Mouse (Mus musculus) c-Kit-negative CD71-positive TER-119-positive erythroid progenitor cells, embryonic 14.5 days (primary cell): ENCODE measurements around the gene Tex264.
A peak's percentile ranks its signal among the peaks of the same experiment; 100 is the strongest.
"Not testable (repeated sequence)": the region's sequence is repeated elsewhere in the genome, so short reads cannot be mapped to it uniquely, and the experiment has no call there.

Experiments
- DNase-seq: peaks from one replicate; pipeline ENCODE4 v3.0.0-alpha.2; 2013; ENCODE audit warnings: low read depth, low spot score

The Tex264 gene

DNA sequence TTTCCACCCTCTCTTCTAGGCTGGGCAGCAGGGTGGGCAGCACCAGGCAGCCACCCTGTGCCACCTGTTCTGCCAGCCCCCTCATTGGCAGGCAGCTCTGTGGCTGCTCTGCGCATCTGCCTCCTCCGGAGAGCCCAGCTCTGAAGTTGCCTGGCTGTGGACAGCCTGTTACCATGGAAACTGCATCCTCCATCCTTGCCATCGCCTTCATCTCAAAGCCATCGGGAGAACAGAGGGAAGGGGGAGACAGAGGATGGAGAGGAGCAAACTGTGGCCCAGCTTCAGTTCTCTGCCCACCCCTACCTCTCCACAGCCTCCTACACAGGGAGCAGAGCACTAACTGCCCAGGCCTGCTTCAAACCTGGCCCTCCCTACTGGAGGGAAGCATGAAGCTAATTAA, 21.3 kb downstream of the Tex264 start:
- DNase-seq: no peak

- no peak for DNase-seq
These were observed 22.5 kb downstream of the Tex264 start for GRCm38 (mm10) chr9:106663200-106663599.

- no peak for DNase-seq
These were observed 25.8 kb downstream of the Tex264 start for GRCm38 (mm10) chr9:106659935-106660334.

- no peak for DNase-seq
These were observed 26.3 kb downstream of the Tex264 start for GRCm38 (mm10) chr9:106659441-106659840.

DNA sequence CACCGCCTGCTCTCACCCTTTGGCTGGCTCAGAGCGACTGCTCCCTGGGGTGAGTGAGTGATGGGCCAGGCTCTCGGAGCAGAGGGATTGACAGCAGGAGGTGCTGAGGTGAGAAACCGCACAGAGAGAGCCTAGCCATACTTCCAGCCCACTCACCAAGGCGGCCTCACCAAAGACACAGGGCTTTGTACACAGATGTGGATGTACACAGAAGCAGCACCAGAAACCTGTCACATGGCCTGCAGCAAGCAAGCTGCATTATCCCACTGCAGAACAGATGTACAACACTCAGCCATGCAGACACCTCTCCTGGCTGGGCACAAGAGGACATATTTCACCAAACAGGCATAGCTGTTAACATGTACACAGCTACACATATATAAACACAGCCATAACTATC, 28.1 kb downstream of the Tex264 start:
- DNase-seq: no peak

GRCm38 (mm10) chr9:106656820-106657219, 28.9 kb downstream of the Tex264 start:
- no peak for DNase-seq

- no peak for DNase-seq
These were observed 29.6 kb downstream of the Tex264 start, which contains the start of gene Grm2 for GRCm38 (mm10) chr9:106655884-106656720. Gene Grm2, minus strand, starts transcription at chr9:106656082.

DNA sequence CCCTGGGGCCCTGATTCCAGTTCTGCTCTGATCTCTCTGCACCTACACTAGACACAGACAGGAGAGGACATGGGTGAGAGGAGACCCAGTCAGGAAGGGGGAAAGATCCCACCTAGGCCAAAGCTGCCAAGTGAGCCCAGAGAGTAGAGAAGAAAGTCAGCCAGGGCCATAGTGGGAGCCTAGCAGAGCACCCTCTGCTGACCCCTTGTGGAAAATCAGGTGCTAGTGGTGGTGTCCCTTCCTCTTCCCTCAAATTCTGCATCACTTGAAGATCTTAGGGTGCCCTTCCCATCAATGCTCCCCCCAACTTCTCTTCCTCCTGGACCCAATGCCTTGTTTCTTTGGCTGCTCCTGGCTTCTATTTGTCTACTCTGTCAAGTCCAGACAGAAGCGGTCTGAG, 33.0 kb downstream of the Tex264 start:
- no peak for DNase-seq

GRCm38 (mm10) chr9:106647226-106647625, 38.5 kb downstream of the Tex264 start:
- no peak for DNase-seq

GRCm38 (mm10) chr9:106645684-106646271, 39.9 kb downstream of the Tex264 start:
- no peak for DNase-seq

DNA sequence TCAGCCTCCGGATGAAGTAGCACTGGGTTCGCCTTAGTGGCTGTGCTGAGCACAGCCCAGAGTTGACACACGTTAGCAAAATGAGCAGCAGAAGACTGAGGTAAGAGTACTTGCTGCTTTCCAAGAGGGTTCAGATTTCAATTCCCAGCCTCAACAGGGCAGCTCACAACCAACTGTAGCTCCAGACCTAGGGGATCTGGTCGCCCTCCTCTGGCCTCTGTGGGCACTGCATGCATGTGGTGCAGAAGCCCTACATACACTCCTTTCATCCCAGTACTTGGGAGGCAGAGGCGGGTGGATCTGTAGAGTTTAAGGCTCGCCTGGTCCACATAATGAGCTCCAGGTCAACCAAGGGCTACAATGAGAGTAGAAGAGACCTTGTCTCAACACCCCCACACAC, 41.9 kb downstream of the Tex264 start:
- no peak for DNase-seq

DNA sequence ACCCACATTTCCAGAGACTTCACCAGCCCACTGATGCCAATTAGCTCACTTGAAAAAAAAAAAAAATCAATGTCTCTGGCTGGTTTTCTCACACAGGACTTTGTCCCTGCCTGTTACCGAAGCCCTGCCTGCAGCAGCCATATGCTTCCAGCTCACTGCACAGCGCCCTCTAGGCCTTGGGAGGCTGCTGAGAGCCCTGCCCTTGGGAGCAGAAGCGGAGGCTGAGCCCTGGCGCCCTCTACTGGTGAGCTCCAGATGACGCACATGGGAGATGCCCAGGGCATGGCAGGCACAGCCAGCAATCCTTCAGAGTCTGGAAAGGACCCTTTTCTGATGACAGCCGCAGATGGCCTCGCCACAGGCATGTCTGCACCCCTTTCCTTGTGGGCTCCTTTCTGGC, 42.6 kb downstream of the Tex264 start:
- peak; percentile 25 for DNase-seq

DNA sequence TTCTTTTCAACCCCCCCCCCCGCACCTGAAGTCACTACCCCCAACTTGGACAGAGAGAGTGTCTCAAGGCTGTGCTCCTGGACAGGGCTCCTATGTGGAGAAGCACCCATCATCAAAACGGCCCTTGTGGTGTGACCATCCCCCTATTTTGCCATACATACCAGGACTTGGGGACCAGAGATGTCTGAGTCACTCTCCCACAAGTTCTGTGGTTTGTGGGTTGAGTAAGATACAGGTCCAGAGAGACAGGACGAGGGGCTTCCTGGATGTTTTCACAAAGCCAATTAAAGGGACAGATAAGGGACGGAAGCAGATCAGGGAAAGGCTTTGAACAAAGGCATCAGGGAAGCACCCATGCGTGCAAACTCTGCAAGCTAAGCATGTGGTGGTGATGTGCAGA, 44.4 kb downstream of the Tex264 start:
- no peak for DNase-seq

- DNase-seq: no peak
These were observed 47.6 kb downstream of the Tex264 start for GRCm38 (mm10) chr9:106638154-106638553.

DNA sequence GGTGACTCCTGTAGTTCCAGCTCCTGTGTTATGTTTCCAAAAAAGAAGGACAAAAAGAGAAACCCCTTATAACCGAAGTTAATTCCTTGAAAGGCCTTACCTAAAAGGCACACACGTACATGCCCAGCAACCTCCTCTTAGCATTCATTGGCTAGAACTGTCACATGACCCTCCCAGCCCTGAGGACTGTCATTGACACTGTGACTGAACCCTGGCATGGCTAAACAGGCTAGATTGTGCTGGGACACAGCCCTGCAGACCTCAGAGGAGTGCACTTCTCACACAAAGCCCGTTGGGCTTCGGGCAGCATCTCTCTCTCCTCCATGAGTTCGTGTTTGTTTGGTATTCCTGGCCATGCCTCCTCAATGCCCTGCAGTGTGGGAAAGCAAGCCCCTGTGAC, 53.5 kb downstream of the Tex264 start:
- DNase-seq: no peak

DNA sequence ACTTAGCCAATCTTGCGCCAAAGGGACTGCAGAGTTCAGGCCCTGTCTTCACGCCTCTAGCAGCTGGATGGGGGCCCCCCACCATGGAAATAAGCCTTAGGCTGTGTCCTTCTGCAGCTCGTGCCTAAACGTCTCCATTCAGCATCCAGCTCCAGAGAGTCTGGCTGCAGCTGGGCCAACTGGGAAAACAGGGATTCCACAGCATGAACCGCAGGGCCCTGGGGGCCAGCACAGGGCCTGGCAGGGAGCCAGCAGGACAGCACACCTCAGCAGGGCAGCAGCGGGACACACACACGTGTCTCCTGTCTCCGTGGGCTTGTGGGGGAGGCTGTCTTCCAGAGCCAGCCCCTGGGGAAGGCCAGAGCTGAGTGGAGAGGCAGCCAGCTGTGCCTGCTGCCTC, 57.9 kb downstream of the Tex264 start:
- not testable (repeated sequence) for DNase-seq

GRCm38 (mm10) chr9:106626282-106626681, 59.4 kb downstream of the Tex264 start, which contains the start of gene Iqcf6:
Gene Iqcf6, plus strand, starts transcription at chr9:106626582.
- DNase-seq: no peak

DNA sequence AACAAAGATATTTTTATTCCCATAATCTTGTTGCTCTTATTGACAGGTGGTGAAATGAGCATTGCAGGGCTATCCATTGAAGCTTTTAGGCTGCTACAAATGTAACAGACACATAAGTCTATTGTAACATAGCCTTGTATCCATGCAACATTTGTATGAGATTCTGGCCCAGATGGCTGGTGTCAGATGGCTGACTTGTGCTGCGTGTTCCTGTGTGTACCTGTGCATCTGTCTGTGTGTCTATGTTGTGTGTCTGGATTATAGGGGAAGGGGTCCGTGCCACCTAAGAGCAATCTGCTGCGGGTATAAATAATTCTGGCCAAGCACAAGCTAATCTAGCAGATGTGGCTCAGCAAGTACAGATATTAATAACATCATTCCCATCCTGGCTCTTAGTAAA, 68.2 kb downstream of the Tex264 start:
- DNase-seq: no peak

DNA sequence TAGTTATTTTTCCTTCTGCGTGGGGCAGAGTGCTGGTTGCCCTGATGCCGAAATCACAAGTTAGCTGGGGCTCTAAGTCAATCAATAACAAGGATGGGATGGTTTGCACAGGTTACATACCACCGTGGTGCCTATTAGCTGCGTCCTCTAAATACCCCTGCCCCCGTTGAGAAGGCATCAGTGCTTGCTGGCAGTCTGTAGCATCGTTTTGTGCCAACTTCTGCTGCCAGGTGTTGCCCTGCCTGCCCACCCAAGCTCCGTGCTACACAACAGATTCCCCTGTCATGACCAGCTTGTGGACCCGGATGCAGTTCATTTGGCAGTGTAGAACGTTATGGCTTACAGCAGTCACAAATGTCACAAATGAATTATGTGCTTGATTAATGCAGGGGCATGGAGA, 69.4 kb downstream of the Tex264 start:
- no peak for DNase-seq

DNA sequence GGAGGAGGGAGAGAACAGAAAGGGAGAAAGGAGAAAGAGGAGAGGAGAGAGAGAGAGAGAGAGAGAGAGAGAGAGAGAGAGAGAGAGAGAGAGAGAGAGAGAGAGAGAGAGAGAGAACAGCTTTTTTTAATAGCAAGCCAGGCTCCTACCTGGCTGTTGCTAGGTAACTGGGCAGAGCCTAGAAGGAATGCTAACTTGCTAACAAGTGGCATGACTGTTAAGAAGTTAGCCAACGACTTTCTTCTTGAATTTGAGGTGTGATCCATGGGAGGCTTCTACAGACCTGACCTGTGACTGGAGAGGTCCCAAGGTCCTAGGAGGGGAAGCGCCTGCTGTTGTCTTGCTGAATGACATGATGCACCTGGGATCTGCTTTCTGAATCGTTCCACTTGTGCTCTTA, 71.1 kb downstream of the Tex264 start:
- DNase-seq: no peak

DNA sequence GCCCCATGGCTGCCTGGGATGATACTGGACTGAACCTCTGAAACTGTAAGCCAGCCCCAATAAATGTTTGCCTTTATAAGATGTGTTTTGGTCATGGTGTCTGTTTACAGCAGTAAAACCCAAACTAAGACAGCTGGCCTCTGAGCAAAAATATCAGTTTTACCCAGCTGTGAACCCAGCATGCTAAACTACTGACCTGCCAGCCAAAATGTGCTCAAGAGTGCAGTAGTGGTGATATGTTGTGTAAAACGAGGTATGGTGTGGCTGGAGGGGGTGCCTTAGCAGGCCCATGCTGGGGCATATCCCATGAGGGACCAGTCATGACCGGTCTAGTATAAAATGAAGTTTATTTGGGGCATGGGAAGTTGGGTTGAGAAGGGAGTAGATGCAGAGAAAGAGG, 71.8 kb downstream of the Tex264 start:
- no peak for DNase-seq

GRCm38 (mm10) chr9:106610727-106611126, 75.0 kb downstream of the Tex264 start:
- no peak for DNase-seq
